Mouse (Mus musculus) brown adipose tissue, adult 24 weeks (tissue): Measurements from ENCODE around the gene Faf1. TPM values are rescaled to one million over a fixed set of nuclear protein-coding genes. Genes with fewer than 3 reads are reported as not detected.

Experiments used
- H3K27ac ChIP-seq: fragments of 200-500 bp; replicated peaks from 2 replicates; pipeline ENCODE4 v1.5.1; 2012; ENCODE audit warnings: low read depth, mild to moderate bottlenecking, low read length
- H3K4me1 ChIP-seq: fragments of 200-500 bp; 2 replicates; pipeline ENCODE4 v1.6.1; 2012; ENCODE audit warnings: low read length, mixed read lengths; ENCODE audit not compliant: control insufficient read depth, insufficient read depth, insufficient read length
- H3K4me3 ChIP-seq: fragments of 200-500 bp; 2 replicates; pipeline ENCODE4 v1.5.1; 2012; ENCODE audit warnings: low read depth, mild to moderate bottlenecking, low read length, moderate library complexity; ENCODE audit not compliant: insufficient read depth
- polyA plus RNA-seq: library from polyadenylated mRNA; stranded (reverse); fragments of >200 nt; gene quantifications from 2 replicates; pipeline ENCODE4 v1.2.4, GENCODE M21; 2012; ENCODE audit not compliant: missing spikeins, insufficient read depth, insufficient read length

Gene Faf1
- polyA plus RNA-seq, 1 experiment, result 26.6 TPM

DNA sequence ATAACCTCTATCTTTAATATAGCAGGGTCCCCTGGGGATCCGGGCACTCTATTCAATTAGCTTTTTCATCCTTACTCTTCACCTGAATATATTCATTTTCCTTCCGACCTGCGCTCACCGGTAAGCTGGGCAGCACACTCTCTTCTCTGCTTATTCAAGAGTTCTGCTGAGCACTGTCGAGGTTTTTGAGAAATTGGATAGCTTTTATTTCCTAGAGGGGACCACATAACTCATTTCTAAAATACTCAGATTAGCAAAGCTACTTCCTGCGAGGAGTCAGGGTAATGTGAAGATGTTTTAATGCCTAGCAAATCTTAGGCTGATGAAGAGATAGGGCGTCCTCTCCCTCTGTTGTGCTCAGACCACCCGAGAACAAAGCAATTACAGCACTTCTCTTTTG lies 17.6 kb upstream of the Faf1 start:
- Histone ChIP-seq H3K27ac (peak overlapping the region; percentile 86), H3K4me1 (peaks cover 3% of the 10 kb centered on the region), H3K4me3 (peak overlapping the region; percentile 90)

DNA sequence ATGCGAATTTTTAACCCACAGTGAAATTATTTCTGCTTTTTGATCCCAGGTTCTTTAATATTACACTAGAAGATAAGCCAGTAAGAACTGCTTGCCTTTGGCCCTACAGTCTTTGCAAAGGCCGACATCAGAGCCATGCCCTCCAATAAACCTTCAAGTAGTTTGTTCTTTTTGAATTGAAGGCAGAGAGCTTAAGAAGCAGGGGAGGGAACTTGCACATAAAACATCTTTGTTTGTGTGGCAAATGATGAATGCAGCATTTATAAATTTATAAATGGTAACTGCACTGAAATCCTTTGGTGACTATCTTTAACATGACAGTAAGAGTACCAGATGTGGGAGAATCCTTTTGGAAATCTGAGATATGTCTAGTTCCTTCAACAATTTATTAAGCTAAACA lies 16.8 kb upstream of the Faf1 start:
- H3K27ac ChIP-seq, result 0 out of 2 replicates have a peak overlapping the region, but pooled peaks have one; percentile 33
- H3K4me1 ChIP-seq, result peaks cover 3% of the 10 kb centered on the region
- no peak overlapping the region for H3K4me3 ChIP-seq

DNA sequence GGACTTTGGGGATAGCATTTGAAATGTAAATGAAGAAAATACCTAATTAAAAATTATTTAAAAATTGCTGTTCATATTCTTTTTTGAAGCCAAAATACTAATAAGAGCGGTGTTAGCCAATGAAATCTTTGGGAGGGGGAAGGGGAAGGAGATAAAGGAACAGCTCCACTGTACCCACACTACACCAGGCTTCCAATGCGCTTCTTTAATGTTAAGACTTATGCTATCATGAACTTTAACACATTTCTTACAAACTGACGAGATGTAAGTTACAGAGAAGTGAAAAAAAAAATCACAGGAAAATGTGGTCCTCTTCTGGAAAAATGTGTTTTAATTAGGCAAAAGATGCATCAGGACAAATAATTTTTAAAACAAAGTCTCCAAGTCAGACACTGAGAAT lies 15.8 kb upstream of the Faf1 start:
- Histone ChIP-seq H3K4me1 (peaks cover 3% of the 10 kb centered on the region), H3K27ac (no peak overlapping the region; the same call in 1 of the 2 replicates), H3K4me3 (no peak overlapping the region)

DNA sequence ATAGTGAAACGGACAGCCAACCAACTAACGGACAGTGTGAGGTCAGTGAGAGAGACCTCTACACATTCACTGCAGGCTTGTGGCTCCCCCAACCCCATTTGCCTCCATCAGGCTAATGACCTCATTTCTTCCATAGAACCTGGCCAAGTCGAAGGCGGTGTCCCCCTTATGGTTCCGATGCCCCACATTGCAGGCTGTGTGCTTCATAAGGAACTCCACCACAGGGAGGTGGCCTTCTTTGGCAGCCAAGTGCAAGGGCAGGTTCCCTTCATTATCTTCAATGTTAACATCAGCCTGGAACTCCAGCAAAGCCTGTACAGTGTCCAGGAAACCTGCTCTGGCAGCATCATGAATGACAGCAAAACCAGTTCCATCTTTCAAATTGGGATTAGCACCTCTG lies 15.2 kb upstream of the Faf1 start:
- Histone ChIP-seq H3K4me1 (peaks cover 3% of the 10 kb centered on the region), H3K4me3 (peak overlapping the region; percentile 38; the same call in 1 of the 2 replicates), H3K27ac (peak overlapping the region; percentile 53)

DNA sequence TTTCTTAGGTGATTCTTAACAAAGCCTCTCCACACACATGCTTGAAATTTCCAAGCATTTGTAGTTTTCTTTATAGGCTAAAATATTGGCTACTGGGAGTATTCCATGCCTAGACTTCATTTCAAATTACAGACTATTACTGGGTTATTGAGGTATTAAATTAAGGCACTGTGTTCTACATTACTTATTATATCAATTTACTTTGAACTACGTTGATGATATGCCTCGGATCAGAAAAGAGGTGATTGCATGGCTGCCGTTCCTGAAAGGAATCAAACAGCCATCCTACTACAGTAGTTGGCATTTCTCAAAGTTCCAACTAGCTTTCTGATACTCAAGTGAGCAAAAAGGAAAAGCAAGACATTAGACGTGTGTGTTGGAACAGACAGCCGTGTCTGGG lies 14.1 kb upstream of the Faf1 start:
- Histone ChIP-seq H3K4me3 (peak overlapping the region; percentile 40), H3K27ac (peak overlapping the region; percentile 28; the same call in 1 of the 2 replicates), H3K4me1 (peaks cover 3% of the 10 kb centered on the region)

DNA sequence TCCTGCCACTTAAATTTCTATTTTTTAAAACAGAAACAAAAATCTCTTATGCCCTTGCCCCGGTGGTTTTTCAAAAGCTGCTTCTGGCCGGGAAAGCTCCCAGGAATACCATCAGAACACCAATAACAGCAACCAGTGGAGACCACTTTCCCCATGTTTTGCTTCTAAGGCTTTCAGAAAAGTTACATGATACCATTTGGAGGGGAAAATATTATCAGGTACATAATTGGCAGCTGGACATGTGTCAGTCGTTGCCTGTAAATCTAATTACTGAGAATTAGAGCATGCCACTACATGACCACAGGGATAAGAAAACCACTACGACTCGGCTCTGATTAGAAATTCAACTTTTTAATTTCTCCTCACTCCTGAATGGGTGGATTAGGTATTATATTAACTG lies 12.3 kb upstream of the Faf1 start:
- Histone ChIP-seq H3K4me3 (peak overlapping the region; percentile 60), H3K4me1 (peaks cover under 1% of the 10 kb centered on the region; the same call in 1 of the 2 replicates), H3K27ac (peak overlapping the region; percentile 34; the same call in 1 of the 2 replicates)

DNA sequence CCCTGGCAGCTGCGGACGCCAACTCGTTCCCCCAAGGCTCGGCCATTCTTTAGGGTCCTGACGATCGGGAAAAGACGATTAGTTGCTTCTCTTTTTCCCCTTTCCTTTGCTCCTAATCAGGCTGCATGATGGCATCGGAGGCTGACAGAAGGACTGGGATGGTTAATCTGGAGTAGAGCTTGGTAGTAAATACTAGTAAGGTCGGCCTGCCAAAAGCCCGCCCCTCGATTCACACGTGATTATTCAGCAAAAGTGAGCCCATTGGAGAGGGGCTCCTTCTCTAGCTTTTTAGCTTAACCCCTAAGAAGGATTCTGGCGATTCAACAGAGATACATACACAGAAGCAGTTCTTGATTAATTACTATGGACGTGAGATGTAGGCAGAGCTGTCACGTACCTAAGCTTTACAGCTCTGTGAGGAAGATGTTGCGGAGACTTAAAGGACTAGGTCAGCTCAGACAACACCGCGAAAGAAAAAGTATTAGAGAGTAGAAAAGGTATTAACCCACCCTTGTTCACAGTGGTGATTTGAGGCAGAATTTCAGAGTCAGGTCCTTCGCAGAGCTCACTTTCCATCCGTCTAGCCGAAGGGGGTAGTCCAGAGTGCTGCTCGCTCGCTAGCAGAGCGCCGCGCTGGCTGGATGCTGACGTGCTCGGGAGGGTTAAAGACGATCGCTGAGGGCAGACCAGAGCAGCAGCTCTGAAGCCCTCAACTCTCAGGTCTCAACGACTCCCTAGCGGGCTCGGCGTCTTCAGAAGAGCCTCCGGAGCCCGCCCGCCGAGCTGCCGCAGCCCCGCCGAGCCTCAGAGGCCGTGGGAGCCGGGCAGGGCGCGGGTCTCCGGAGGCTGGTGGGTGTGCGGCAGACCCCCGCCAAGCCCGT lies 11.0 kb upstream of the Faf1 start:
- Histone ChIP-seq H3K4me3 (peak overlapping the region; percentile 88), H3K27ac (peak overlapping the region; percentile 68), H3K4me1 (no peaks in the 10 kb centered on the region)

DNA sequence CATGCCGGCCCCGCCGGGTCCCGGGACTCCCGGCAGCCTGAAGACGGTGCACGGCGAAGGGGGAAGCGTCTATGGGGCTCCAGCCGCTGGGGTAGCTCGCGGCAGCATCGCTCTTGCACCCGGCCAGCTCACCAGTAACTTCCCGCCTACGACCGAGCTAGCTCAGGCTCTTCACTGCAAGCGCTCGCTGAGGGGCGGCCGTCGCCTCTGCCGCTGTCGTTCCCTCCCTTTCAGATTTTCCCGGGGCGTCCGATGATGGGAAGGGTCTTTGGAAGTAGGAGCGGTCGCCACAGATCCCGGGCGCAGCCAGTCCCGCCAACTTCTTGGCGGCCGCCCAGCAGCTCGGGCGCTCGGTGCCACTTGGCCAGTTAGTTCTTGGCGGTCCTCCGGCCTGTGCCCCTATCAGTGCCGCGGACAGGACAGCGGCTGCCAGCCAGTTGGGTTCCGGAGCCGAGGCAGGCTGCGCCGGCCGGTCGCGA lies 10.4 kb upstream of the Faf1 start:
- H3K27ac ChIP-seq, result peak overlapping the region; percentile 50
- peak overlapping the region; percentile 88 for H3K4me3 ChIP-seq
- H3K4me1 ChIP-seq, result no peaks in the 10 kb centered on the region

DNA sequence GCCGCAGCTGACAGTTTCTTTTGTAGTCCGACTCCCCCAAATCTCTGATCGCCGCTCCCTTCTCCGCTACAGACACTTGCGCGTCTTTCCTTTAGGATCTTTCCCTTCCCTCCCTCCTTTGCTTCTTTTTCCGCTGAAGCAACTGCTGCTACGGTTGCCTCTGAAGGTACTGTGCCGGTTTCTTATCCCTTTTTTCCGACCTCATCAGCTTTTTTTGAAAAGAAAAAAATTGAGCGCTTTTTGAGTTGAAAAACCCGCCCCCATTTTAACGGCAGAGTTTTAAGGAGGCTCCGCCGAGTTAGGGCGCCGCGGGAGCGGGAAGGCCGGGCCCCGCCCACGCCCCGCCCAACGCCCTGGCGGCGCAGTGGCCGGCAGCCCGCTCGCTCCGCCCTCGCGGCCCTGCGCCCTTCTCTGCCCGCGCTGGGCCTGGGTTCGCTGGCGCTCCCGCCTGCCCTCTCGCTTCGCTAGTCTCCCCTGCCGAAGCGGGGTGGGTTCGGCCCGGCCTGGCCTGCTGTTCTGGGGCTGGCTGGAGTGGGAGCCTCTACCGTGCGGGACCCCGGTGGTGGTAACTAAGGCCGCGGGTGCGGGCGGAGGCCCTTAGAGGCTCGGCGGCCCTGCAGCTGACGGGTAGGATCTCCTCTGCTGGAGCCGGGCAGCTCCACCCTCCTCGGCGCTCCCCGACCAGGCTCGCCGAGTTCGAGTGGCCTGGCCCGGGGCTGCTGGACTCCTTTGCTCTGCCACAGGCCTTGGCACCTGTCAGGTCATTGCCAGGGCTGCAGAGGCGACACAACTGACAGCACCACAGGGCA lies 9.7 kb upstream of the Faf1 start, which contains the start of gene Cdkn2c:
Gene Cdkn2c (minus strand): TSS at position 729 of the 809 bp plus-strand sequence.
- Histone ChIP-seq H3K4me3 (peak within 1 kb of the TSS; percentile 95), H3K27ac (peak within 1 kb of the TSS; percentile 98), H3K4me1 (no peaks in the 10 kb centered on the region)

DNA sequence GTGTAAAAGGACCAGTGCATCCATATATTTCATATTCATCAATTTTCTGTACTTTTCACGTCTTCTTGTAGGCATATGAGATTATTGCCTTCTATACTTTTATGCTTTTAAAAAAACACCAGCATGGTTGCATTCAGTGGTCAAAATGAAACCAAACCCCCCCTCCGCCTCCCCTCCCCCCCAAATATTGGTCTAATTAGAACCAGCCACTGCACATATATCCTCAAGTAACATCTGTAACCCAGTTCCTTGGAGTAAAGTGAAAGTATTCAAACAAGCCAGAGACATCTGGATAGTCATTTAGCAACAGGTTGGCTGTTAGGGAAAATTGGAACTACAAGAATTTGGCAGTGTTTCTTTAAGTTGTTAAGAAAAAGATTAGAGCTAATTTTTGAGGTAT lies 8.9 kb upstream of the Faf1 start:
- Histone ChIP-seq H3K27ac (no peak overlapping the region), H3K4me3 (peak overlapping the region; percentile 95), H3K4me1 (no peaks in the 10 kb centered on the region)

DNA sequence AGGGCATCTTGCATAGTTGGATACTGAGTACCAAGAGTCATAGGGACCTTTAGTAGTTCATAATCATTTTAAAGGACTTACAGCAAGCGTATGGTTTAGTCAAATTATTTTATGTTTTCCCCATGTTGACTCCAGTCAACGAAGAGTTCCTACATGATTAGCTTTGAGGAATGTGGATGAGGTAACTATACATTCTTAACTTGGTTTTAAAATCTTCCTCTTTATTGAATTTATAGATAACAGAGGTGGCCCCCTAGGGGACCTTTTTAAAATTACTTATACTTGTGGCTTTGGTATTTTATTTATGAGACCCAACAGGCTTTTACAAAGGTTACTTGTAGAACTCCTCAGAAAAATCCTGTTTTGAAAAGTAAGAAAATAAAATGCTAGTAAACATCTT lies 6.2 kb upstream of the Faf1 start:
- Histone ChIP-seq H3K4me3 (no peak overlapping the region), H3K4me1 (no peaks in the 10 kb centered on the region), H3K27ac (no peak overlapping the region)

DNA sequence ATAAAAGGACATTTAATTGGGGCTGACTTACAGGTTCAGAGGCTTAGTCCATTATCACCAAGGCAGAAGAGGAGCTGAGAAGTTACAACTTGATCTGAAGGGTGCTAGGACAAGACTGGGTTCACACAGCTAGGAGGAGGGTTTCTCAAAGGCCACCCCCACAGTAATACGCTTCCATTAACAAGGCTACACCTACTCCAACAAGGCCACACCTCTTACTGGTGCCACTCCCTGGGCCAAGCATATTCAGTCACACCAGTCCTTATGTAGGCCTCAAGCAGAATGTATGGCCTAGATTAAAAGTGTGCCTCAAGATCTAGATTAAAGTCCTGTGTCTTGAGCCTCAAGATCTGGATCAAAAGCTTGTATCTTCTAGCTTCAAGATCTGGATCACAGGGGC lies 4.4 kb upstream of the Faf1 start:
- no peaks in the 10 kb centered on the region for H3K4me1 ChIP-seq
- H3K27ac ChIP-seq, result no peak overlapping the region
- no peak overlapping the region for H3K4me3 ChIP-seq

DNA sequence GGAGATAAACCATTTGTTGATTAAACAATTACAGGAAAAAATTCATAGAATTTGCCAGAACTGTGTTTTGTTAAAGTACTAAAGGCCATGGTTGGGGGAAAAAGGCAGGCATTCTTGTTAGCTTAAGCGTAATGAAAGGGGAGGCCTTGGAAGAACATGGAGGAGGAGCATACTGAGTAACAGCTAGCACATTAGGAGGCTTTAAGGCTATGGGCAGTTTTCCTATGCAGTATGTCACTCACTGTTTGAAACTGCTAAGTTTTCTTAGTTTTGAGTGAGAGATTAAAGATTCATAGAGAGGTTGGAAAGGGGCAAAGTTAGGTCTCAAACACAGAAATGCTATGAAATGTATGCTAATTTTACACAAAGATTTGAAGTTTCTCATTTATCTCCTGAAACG lies 2.3 kb upstream of the Faf1 start:
- Histone ChIP-seq H3K27ac (no peak overlapping the region), H3K4me1 (peaks cover 3% of the 10 kb centered on the region; the same call in 1 of the 2 replicates), H3K4me3 (no peak overlapping the region)

DNA sequence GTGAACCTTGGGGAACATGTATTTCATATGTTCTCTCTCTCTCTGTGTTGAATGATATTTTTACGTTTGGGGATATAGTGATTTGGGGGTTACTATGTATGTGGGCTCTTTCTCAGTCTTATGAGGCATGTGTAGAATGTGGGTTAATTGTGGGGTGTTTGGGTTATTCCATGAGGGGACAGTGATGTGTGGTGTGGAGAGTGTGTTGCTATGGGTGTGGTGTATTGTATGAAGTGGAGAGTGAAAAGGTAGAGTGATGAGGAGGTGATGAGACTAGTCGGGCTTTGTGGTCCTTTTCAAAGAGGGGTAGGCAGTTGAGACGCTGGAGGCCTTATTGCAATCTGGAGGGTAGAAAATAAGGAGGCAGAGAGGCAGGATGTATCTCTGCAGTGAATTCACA lies 833 bp downstream of the Faf1 start:
- Histone ChIP-seq H3K4me1 (peaks cover 3% of the 10 kb centered on the region; the same call in 1 of the 2 replicates), H3K4me3 (peak overlapping the region; percentile 99), H3K27ac (peak overlapping the region; percentile 76)

DNA sequence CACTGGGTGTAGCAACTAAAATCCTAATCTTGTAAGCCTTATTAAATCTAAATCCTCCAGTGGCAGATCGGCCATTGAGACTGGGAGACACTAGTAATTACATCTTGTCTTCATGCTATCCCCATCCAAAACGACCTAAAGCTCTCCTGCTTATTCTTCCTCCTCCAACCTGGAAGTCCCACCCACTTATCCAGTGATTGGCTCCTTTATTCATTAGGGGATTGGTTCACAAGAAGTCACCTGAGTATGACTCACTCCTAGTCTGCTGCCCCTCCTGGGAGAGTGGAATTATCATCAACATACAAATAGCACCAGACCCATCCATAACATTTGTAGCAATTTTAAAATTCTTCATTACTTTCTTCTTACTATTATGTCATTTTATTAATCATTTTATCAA lies 7.2 kb downstream of the Faf1 start:
- Histone ChIP-seq H3K27ac (no peak overlapping the region), H3K4me1 (no peaks in the 10 kb centered on the region), H3K4me3 (no peak overlapping the region)
